Mouse (Mus musculus) lung, postnatal 0 days (tissue): ENCODE measurements around the gene Dlg4.

Experiments used
- CTCF ChIP-seq: IDR thresholded peaks from 2 replicates; pipeline ENCODE4 v1.5.1; 2016; ENCODE audit warnings: antibody characterized with exemption, mild to moderate bottlenecking
- EP300 ChIP-seq: IDR thresholded peaks from 2 replicates; pipeline ENCODE4 v1.6.1; 2016; ENCODE audit warnings: antibody characterized with exemption, mild to moderate bottlenecking, control low read depth

DNA sequence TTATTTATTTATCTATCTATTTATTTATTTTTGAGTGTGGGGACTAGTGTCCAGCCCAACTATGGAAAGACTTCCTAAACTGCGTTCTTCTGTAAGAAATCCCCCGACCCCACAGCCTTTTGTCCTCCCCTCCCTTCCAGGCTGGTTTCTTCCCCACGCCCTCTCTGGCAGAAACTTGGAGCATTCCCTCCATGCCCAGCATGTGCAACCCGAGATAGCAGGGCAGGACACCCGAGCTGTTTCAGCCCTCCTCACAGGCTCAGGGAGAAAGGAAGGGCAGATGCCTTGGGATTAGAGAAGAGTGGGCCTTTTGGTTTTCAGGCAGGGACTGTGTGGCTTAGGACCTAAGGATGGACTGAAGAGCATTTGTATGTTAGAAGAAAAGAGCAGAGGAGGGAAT is 33.9 kb upstream of the Dlg4 start:
- TF ChIP-seq CTCF (no peak), EP300 (no peak)
